Mouse (Mus musculus): ENCODE data around the gene Fhl2.

DNA sequence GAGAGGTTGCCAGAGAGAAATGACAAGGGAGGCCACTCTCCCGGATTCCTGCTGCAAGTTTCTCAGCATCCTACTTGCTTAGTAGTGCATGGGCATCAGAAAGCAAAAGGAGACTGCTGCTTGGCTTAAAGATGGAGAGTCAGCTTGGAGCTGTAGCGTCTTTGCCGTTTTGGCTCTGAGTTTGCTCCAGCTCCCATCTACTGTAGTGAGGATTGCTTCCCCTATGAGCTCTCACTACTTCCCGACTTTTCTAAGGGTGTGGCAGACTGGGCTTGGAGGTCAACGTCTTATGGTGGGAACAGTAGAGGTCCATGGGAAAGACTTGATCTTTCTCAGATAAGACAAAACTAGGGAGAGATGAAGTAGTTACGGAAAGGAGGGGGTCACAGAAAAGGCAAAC is 15.9 kb downstream of the Fhl2 start:
- TF ChIP-seq CTCF (IDR thresholded peaks at IDR 0.05; ENCODE audit: low read depth, low read length) = no peak
- TF ChIP-seq POLR2A (IDR thresholded peaks at IDR 0.05; ENCODE audit: extremely low read depth, insufficient read depth, low read length) = no peak
